Mouse (Mus musculus) gastrocnemius, postnatal 25 days (tissue): ENCODE data around the gene Riox2. TPM values are rescaled to one million over a fixed set of nuclear protein-coding genes. Genes with fewer than 3 reads are reported as not detected.

Experiments used
- DNase-seq: peaks from one replicate; pipeline ENCODE4 v3.0.0; 2022
- total RNA-seq, 2 experiments: library from RNA; stranded (reverse); gene quantifications; 1 replicate in 1 of 2; 2 replicates in 1 of 2; pipeline ENCODE4 v1.2.3; 2021

Riox2 gene
- total RNA-seq, 2 experiments from 2014 or later, result 15.2 to 16.3 TPM

DNA sequence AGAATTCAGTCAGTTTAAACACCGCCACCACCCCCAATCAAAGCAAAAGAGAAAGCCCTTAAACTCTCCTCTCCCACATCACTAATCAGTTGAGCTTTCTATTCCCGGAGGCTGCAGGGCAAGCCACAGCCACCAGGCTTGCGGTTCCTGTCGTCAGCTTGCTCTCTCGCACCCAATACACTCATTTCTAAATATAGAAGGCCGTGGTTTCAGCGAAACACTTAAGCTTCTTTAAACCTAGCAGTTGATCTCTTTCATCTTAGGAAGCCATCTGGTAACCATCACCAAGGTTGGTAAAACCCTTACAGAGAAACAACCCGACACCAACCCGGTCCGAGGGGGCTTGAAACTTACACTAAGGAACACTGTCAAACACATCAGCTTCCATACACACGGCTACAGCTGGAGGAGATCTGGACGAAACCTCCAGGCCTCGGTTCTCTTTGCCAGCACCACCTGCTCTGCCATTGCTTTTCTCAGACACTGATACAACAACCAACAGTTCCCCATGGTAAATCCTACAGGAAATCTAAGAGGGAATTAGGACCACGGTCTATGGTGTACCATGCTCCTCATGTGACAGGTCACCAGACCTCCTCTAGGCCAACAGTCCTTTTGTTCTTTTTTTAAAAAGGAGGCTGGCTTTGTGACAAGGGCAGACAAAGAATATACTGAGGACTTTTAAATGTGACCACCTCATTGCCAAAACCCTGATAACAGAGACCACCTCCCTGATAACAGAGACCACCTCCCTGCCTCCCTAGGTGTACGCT is 46.1 kb downstream of the Riox2 start:
- no peak for DNase-seq

DNA sequence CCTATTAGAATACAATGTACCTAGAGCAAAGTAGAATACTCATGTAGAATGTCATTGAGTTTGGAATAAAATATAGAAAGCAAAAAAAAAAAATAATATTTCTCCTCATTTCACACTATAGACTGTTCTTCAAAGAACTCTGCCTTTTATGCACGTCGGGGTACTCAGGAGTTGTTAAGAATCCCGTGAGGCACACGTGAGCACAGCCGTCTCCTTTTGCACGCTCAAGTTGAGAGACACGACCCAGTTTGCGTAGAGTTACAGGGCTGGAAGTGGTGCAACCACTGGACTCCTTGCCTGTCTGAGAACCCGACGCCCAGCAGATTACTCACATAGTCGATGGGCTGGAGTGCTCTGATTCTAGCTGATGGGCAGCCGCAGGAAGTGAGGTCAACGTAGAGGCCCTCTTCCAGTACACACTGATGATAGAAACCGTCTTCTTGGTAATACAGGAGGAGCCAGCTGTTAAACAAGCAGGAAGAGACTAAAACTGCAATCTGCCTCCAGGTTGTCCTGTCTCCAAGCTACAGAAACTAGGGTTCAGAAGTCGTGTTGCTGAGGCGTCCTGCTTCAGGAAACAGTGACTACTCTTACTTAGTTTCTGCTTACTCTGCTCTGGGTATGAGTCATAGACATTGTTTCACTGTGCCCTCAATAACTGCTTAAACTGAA is 50.3 kb downstream of the Riox2 start:
- no peak for DNase-seq

DNA sequence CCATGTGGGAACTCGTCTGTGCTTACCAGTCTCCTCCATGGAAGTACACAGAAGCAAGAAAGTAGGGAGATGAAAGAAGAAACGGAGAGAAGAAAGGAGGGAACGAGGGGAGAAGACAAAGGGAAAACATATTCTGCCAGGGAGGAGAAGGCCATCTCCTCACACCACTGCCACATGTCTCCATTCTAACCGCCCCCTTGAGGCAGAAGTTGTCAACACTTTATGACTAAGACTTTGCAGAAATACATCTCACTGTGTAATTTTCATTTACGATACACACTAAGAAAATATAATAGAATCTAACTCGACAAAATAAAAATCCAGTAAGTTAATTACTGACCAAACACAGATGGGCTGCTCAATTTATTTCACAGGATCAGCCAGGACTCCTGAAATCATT is 55.4 kb downstream of the Riox2 start:
- no peak for DNase-seq

DNA sequence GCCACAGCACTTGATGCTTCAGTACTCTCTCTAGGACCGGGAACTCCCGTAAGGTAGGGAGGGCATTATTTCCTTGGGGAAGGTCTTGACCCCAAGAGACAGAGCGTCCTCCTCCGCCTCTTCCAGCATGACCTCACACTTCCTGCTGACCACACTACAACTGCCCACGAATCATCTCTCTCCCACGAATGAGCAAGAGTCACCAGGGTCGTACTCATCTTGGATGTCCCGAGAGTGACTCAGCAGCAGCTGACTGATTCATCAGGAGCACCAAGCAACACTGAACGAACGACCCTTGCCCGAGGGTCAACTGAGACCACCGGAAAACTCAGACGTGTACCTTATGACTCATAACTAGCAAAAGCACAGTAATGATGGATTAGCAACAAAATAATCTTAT is 58.0 kb downstream of the Riox2 start:
- no peak for DNase-seq

DNA sequence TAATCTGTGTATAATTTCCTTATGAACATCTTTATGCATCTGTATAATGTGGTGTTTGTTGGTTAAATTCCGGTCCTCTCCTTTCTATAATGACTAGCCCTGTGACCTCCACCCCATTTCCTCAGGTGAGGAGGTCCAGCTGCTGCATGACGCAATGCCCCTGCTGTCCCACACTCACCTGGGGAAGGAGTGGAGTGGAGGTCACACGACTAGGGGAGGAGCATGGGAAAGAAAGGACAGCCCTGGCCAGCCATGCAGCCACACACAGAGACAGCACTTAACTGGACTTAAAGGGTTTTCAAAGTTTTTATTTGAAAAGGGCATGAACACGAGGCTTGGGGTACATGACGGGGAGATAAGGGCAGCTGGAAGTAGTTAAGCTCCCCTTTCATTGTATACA is 59.7 kb downstream of the Riox2 start:
- no peak for DNase-seq

DNA sequence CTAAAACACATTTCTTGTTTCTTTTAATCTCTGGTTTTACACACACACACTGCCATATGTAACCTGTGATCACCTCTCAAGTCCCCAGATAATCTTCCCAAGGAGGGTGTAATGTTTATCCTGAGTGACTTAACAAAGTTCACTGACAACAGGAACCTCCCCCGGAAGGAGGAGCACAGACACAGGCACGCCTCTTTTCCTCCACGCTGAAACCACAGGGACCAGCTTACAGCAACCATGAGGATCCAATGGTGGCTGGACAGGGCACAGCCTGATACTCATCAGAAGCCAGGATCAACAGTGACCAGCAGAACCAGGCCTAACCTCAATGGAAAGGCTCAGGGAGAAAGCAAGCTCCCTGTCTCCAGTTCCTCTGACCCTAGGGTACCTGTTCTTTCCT is 61.0 kb downstream of the Riox2 start:
- no peak for DNase-seq

DNA sequence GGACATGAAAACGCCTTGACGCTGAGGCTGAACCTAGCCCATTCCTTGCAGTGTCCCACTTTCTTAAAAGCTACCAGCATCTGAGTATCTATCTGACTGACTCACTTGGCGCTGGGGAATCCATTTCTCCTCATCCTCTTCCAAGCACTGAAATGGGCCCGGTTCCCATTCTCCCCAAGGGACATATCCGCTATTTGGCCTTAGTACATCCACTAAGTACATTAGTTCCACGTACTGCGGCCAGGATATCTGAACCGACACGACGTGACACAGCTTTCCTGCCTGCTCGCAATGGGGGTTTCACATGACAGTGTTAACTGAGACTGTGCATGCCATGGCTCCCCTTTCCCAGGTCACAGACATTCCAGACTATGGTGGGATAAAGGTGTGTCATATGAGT is 62.8 kb downstream of the Riox2 start:
- peak; percentile 75 for DNase-seq

DNA sequence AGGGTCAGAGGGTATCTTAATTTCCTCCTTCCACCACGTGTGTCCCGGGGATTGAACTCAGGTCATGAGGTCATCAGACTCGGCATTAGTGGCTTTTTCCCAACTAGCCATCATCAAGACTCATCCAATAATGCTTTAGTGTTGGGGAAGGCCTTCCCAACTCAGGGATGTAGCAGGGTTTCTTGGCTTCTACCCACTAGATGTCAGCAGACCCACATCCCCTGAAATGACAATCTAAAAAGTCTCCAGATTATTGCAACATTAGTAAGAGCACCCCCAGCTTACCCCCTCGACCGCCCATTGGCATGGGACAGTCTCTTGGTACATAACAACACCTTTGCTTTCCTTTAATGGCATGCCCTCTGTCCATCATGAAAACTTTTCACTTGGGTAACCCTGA is 64.1 kb downstream of the Riox2 start:
- no peak for DNase-seq

DNA sequence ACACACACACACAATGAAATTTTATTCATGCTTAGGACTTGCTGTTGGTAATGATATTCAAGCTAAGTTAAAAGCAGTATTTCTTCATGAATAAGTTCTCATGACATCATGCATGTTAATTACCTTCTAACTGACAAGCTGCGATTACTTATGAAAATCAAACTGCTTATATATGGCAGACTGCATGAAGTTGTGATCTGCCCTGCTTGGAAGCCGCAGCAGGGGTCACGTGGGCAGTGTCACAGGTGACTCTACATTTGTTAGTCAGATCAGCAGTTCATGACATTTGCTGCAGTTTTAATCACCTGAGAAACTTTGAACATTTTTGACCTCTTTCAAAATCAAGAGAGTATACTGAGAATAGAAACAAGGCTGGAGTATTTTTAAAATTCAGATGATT is 69.4 kb downstream of the Riox2 start:
- DNase-seq, result no peak

DNA sequence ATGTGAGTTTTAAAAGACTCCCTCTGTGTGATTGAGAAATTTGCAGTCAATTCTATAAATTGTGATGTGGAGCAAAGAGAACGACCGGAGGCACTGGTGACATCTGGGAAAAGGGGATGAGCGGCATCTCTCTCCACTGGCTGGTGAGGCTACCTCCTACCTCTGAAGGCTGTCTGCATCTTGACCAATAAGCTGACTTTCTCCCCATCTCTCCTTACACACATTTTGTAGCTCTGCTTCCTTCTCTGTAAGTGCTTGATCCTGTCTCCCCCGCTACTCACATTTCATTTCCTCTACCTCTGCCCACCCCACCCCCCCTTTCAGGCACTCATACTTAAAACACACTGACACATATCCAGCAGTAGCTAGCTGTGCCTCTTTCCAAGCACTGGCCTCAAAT is 69.8 kb downstream of the Riox2 start:
- DNase-seq, result no peak

Other genes starting within 250 kb of the Riox2 start
- gene Olfr201, start 199.1 kb upstream of the Riox2 start, total RNA-seq, result not detected
- not detected for gene Olfr202, start 185.0 kb upstream of the Riox2 start, total RNA-seq
- not detected for gene Olfr203, start 172.9 kb upstream of the Riox2 start, total RNA-seq
- not detected for gene Olfr204, start 153.5 kb upstream of the Riox2 start, total RNA-seq
- not detected for gene Olfr205, start 140.6 kb upstream of the Riox2 start, total RNA-seq
- not detected for gene Olfr206, start 122.5 kb upstream of the Riox2 start, total RNA-seq
- gene Olfr209, start 107.8 kb upstream of the Riox2 start, total RNA-seq, result not detected
- not detected for gene Gabrr3, start 64.4 kb upstream of the Riox2 start, total RNA-seq
- 10 to 100 TPM; 35.2 to 42.8 TPM for gene Crybg3, start 129.2 kb downstream of the Riox2 start, total RNA-seq
- 1 to 10 TPM; 2.6 to 2.8 TPM for gene Arl6, start 167.6 kb downstream of the Riox2 start, total RNA-seq